Mouse (Mus musculus) small intestine, adult 2 months (tissue): ENCODE results near the gene Ell3. TPM values are rescaled to one million over a fixed set of nuclear protein-coding genes. Genes with fewer than 3 reads are reported as not detected.

Source experiments
- H3K27ac ChIP-seq: fragments of 200-500 bp; 2 replicates; pipeline ENCODE4 v1.5.1; 2012; ENCODE audit warnings: low read depth, low read length, control low read depth, inconsistent platforms; ENCODE audit not compliant: insufficient read depth
- H3K27me3 ChIP-seq: fragments of 200-500 bp; 2 replicates; pipeline ENCODE4 v1.6.1; 2012; ENCODE audit warnings: mild to moderate bottlenecking, moderate library complexity, low read length, inconsistent platforms; ENCODE audit not compliant: control insufficient read depth, insufficient read depth
- H3K36me3 ChIP-seq: fragments of 200-500 bp; 2 replicates; pipeline ENCODE4 v1.6.1; 2012; ENCODE audit warnings: mild to moderate bottlenecking, low read length, control low read depth, inconsistent platforms; ENCODE audit not compliant: control insufficient read depth, insufficient read depth
- H3K4me1 ChIP-seq: fragments of 200-500 bp; 2 replicates; pipeline ENCODE4 v1.6.1; 2012; ENCODE audit warnings: low read length, inconsistent platforms, mixed read lengths; ENCODE audit not compliant: control insufficient read depth, insufficient read depth, insufficient read length
- H3K4me3 ChIP-seq: fragments of 200-500 bp; 2 replicates; pipeline ENCODE4 v1.5.1; 2012; ENCODE audit warnings: low read depth, mild to moderate bottlenecking, control low read depth, inconsistent platforms, low read length, moderate library complexity
- CTCF ChIP-seq: fragments of 200-500 bp; IDR thresholded peaks from 2 replicates; pipeline ENCODE4 v1.5.1; 2012; ENCODE audit warnings: low read depth, mild to moderate bottlenecking, control low read depth, inconsistent platforms, low read length, moderate library complexity, mixed read lengths; ENCODE audit not compliant: insufficient replicate concordance, insufficient read length; ENCODE audit errors: extremely low read depth
- POLR2A ChIP-seq: fragments of 200-500 bp; IDR thresholded peaks from 2 replicates; pipeline ENCODE4 v1.6.1; 2012; ENCODE audit warnings: low read depth, mild to moderate bottlenecking, control low read depth, inconsistent platforms, low read length, moderate library complexity
- WGBS: fragments of 180-500 bp; shearing (Covaris S2); methylation state at CpG from one replicate; pipeline ENCODE4 v1.1.7; 2018; 5-methylcytosine and 5-hydroxymethylcytosine counted together
- polyA plus RNA-seq: library from polyadenylated mRNA; depleted of rRNA; stranded (reverse); fragments of >200 nt; gene quantifications from 2 replicates; pipeline ENCODE4 v1.2.3, GENCODE M21; 2012

Ell3 gene
- polyA plus RNA-seq, 1 experiment, result 2.7 TPM

DNA sequence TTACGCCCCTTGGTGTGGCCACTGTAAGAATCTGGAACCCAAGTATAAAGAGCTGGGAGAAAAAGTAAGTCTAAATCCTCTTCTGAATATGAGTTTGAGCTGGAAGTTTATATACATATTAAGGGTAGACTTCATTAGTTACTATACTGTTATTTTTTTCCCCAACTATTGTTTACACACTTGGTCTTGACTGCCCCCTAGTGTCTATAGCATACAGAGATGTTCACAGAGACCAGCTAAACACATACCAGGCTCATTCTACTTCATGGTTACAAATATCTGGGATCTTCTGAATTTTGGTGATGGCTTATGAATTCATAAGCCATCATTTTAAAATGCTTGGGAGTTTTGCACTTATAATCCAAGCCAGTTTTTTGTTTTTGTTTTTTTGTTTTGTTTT is 9.2 kb downstream of the Ell3 start:
- Histone ChIP-seq H3K27ac (no peak overlapping the region), H3K4me1 (no peaks in the 10 kb centered on the region), H3K27me3 (no peaks in the 10 kb centered on the region), H3K4me3 (no peak overlapping the region), H3K36me3 (peaks cover 83% of the 10 kb centered on the region)
- no peak for TF ChIP-seq CTCF
- no peak for TF ChIP-seq POLR2A
- WGBS, result 98% methylated on average over 1 of the region's 1 CpGs

DNA sequence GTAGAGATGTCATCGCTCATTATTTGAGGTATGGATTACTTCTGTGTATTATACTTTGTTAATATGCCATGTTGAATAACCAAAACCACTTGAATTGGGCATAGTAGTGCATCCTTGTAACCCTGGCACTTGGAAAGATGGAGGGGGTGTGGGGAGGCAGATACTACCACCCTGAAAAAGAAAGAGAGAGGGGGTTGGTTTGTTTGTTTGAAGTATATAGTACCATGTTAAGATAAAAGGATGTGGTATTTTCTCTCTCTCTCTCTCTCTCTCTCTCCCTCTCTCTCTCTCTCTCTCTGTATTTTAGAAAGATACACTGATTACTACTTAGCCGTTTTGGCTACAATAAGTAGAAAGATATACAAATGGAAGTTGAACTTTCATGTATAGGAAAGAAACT is 18.2 kb downstream of the Ell3 start:
- TF ChIP-seq CTCF (no peak), POLR2A (no peak)
- 86% methylated on average over 2 of the region's 2 CpGs for whole genome bisulfite sequencing
- Histone ChIP-seq H3K27ac (no peak overlapping the region), H3K4me3 (no peak overlapping the region), H3K36me3 (peaks cover 65% of the 10 kb centered on the region), H3K27me3 (no peaks in the 10 kb centered on the region), H3K4me1 (no peaks in the 10 kb centered on the region)

DNA sequence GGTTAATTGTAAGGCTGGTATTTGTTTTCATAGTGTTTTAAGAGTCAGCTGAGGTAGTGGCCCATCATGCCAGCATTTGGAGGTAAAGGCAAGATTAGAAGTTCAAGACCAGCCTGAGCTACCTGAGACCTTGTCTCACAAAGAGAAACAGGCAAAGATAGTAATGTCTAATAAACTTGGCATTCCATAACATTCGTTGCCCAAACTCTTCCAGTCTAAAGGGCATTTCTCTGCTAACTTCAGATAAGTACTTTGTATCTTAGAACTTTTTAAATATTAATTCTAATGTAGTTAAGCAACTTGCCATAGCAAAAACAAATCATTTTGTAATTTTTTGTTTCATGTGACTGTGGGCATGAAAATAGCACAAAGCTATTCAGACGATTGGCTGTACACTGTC is 20.9 kb downstream of the Ell3 start:
- no peaks in the 10 kb centered on the region for H3K4me1 ChIP-seq
- H3K27me3 ChIP-seq, result no peaks in the 10 kb centered on the region
- no peak for TF ChIP-seq CTCF
- TF ChIP-seq POLR2A, result no peak
- H3K36me3 ChIP-seq, result peaks cover 50% of the 10 kb centered on the region
- 77% methylated on average over 2 of the region's 2 CpGs for WGBS
- no peak overlapping the region for H3K4me3 ChIP-seq
- H3K27ac ChIP-seq, result no peak overlapping the region

DNA sequence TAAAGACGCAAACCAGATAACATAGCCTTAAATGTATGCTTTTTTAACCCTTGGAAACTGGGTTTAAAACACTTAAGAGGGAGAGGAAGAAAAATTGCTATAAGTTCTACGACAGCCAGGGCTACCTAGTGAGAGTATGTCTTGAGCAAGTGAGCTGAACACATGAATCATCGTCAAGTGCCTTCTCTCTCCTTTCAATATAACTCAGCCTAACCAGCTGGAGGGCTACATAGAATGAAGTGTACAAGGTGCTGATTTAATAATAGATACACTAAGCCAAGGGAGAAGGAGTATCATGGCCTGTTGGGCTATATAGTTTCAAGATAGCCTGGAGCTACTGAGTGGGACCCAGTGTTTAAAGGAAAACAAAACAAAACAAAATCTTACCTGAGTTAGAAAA is 25.6 kb downstream of the Ell3 start:
- H3K36me3 ChIP-seq, result peaks cover 22% of the 10 kb centered on the region
- TF ChIP-seq CTCF, result no peak
- no peak for TF ChIP-seq POLR2A
- no peaks in the 10 kb centered on the region; the same call in 1 of the 2 replicates for H3K4me1 ChIP-seq
- no peaks in the 10 kb centered on the region for H3K27me3 ChIP-seq
- 55% methylated on average over 3 of the region's 3 CpGs for WGBS
- no peak overlapping the region for H3K27ac ChIP-seq
- no peak overlapping the region for H3K4me3 ChIP-seq

DNA sequence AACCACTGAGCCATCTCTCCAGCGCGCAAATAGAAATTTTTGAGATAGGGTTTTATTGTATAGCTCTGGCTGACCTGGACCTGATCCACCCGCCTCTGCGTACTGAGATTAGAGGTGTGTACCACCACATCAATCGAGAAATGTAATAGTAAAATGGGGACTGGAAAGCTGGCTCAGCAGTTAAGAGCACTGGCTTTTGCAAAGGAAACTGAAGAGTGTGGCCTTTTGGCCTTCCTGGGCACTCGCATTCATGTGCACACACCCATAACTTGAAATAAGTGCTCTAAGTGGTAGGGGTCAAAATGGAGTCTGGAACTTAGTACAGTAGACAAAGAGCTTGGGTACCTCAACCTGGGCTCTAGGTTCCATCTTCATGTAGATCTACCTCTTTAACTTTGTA is 27.7 kb downstream of the Ell3 start:
- Histone ChIP-seq H3K27me3 (no peaks in the 10 kb centered on the region), H3K4me1 (no peaks in the 10 kb centered on the region; the same call in 1 of the 2 replicates), H3K36me3 (peaks cover 10% of the 10 kb centered on the region), H3K4me3 (no peak overlapping the region), H3K27ac (no peak overlapping the region)
- TF ChIP-seq POLR2A (no peak), CTCF (no peak)
- 31% methylated on average over 6 of the region's 6 CpGs for WGBS

DNA sequence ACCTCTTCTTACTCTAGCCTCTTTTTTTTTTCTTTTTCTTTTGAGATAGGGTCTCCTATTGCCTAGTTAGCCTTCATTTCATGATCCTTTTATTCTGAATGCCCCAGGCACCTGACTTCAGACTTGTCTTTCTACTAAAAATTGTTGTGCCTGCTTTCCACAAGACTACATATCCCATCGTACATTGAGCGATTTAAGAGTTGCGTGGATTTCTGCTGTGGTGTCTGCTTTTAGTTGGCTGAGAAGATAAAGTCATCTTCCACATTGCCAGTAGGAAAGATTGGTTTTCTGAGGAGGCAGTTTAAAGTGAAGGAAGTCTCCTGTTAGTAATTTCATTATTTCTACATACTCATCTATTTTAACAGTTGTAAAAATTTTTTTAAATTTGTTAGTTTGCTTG is 28.5 kb downstream of the Ell3 start:
- WGBS, result 70% methylated on average over 3 of the region's 3 CpGs
- no peak overlapping the region for H3K27ac ChIP-seq
- no peaks in the 10 kb centered on the region for H3K27me3 ChIP-seq
- no peak overlapping the region for H3K4me3 ChIP-seq
- no peaks in the 10 kb centered on the region; the same call in 1 of the 2 replicates for H3K4me1 ChIP-seq
- H3K36me3 ChIP-seq, result peaks cover 10% of the 10 kb centered on the region
- no peak for TF ChIP-seq CTCF
- TF ChIP-seq POLR2A, result no peak

DNA sequence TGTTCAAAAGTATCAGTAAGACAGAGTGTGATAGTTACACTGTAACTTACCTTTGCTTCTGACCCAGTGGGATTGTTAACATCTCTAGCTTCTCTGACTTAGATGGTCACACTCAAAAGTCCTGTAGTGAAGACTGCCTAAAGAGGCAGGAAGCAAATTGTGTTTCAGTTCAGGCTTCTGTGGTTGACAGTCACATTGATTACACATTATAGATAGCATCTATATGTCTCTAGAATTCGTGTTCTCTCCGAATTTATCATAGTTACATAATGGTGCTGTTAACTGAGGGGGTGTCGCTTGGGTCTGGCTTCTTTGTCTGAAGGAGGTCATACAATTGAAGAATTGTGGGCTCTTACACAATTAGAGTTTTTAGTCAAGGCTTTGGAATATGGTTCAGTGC is 29.0 kb downstream of the Ell3 start:
- Histone ChIP-seq H3K4me3 (no peak overlapping the region), H3K36me3 (peaks cover 8% of the 10 kb centered on the region)
- WGBS, result 14% methylated on average over 3 of the region's 3 CpGs

DNA sequence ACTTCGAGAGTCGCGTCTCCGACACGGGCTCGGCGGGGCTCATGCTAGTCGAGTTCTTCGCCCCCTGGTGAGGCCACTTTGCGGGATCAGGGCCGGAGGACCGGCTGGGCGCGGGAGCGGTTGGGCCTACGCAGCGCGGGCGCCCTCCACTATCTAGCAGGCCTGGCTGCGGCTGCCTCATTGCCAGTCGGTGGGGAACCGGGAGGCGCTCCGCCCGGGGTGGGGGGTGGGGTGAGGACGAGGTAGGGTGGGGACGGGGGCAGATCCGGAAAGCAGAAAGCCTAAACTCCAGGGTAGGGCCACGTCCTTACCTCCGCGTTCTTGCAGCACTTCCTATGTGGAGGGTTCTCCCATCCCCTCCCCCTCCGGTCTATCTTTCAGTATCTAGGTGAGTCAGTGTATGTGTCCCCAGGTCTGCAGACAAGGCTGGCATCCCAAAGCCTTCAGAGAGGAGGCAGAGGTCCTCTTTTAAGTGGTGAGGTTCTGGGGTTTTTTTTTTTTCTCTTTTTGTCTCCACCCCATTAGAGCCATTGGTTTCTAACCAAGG is 29.9 kb downstream of the Ell3 start:
- no peaks in the 10 kb centered on the region; the same call in 1 of the 2 replicates for H3K4me1 ChIP-seq
- H3K36me3 ChIP-seq, result peaks cover 6% of the 10 kb centered on the region
- no peaks in the 10 kb centered on the region for H3K27me3 ChIP-seq
- H3K4me3 ChIP-seq, result peak overlapping the region; percentile 89
- TF ChIP-seq POLR2A (no peak), CTCF (no peak)
- under 1% methylated on average over 32 of the region's 32 CpGs for WGBS
- peak overlapping the region; percentile 90 for H3K27ac ChIP-seq

More for the DNA sequence above, 29.0 kb downstream of the Ell3 start:
- Histone ChIP-seq H3K27me3 (no peaks in the 10 kb centered on the region), H3K27ac (no peak overlapping the region), H3K4me1 (no peaks in the 10 kb centered on the region; the same call in 1 of the 2 replicates)
- TF ChIP-seq CTCF (no peak), POLR2A (no peak)
